Mouse (Mus musculus) thymus, postnatal 14 days (tissue): Measurements from ENCODE around the gene Tspo2.

ENCODE experiments used
- DNase-seq: peaks from one replicate; pipeline ENCODE4 v3.0.0; 2021

The Tspo2 gene

GRCm38 (mm10) chr17:48450666-48451352 is 513 bp downstream of the Tspo2 start:
- no peak for DNase-seq

GRCm38 (mm10) chr17:48447675-48448074 is 3.6 kb downstream of the Tspo2 start:
- no peak for DNase-seq

GRCm38 (mm10) chr17:48443542-48444145 is 7.7 kb downstream of the Tspo2 start:
- DNase-seq: no peak

GRCm38 (mm10) chr17:48442745-48443457 is 8.4 kb downstream of the Tspo2 start:
- DNase-seq: no peak

GRCm38 (mm10) chr17:48437421-48437911 is 13.9 kb downstream of the Tspo2 start:
- no peak for DNase-seq

GRCm38 (mm10) chr17:48436487-48436886 is 14.8 kb downstream of the Tspo2 start:
- DNase-seq: no peak

- no peak for DNase-seq
Measured at GRCm38 (mm10) chr17:48434479-48434878, 16.8 kb downstream of the Tspo2 start.

GRCm38 (mm10) chr17:48433689-48434330 is 17.5 kb downstream of the Tspo2 start:
- no peak for DNase-seq

GRCm38 (mm10) chr17:48433006-48433655 is 18.2 kb downstream of the Tspo2 start:
- DNase-seq: no peak

GRCm38 (mm10) chr17:48432158-48432980 is 19.0 kb downstream of the Tspo2 start, which contains the start of gene Apobec2:
Gene Apobec2, minus strand, starts transcription at chr17:48432930.
- DNase-seq: no peak

- DNase-seq: no peak
Measured at GRCm38 (mm10) chr17:48431054-48431453, 20.3 kb downstream of the Tspo2 start.

GRCm38 (mm10) chr17:48430394-48430793 is 20.9 kb downstream of the Tspo2 start:
- no peak for DNase-seq

GRCm38 (mm10) chr17:48427852-48428530 is 23.3 kb downstream of the Tspo2 start:
- peak; percentile 58 for DNase-seq

GRCm38 (mm10) chr17:48426991-48427750 is 24.2 kb downstream of the Tspo2 start:
- DNase-seq: peak; percentile 34

- DNase-seq: peak; percentile 57
Measured at GRCm38 (mm10) chr17:48425823-48426612, 25.3 kb downstream of the Tspo2 start.

GRCm38 (mm10) chr17:48424237-48424636 is 27.1 kb downstream of the Tspo2 start:
- no peak for DNase-seq

- no peak for DNase-seq
Measured at GRCm38 (mm10) chr17:48419571-48419970, 31.8 kb downstream of the Tspo2 start.

GRCm38 (mm10) chr17:48418781-48419180 is 32.5 kb downstream of the Tspo2 start:
- DNase-seq: no peak

- DNase-seq: no peak
Measured at GRCm38 (mm10) chr17:48418174-48418573, 33.1 kb downstream of the Tspo2 start.

GRCm38 (mm10) chr17:48417521-48417920 is 33.8 kb downstream of the Tspo2 start:
- DNase-seq: no peak
